ENCODE assay signal across 18 mouse cellular contexts in the genomic region with DNA sequence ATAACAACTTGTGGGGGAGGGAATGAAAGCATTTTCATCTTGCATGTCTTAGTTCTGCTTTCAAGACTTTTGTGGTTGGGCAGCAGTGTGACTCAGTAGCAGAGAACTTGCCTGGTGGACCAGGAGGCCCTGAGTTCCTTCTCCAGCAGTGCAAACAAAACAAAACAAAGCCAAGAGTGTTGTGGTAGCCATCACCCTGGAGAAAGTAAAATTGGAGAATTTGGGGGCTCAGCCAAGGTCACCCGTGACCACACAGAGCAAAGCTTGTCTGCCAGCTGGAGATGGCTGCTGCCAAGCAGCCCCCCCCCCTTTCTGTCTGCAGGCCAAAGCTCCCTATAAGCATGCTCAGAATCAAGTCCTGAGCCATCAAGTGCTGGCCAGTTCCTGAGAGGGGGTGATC.
DNase-seq lines count a peak whose midpoint lies in the region; ATAC-seq lines count a peak whose summit lies in the region.
"Had no signal": no experiment of that assay in that cellular context is flagged by ENCODE, and none has a peak within 500 bp of the region (broad histone marks: within the 10 kb centered on the region; RNA-seq: fewer than 3 reads in every experiment).

No protein-coding gene starts in this region.

- no peaks in the 10 kb centered on the region for H3K9me3 ChIP-seq in midbrain, embryonic 16.5 days (replicated peaks; ENCODE audit: control insufficient read depth, low read length, poor library complexity, severe bottlenecking)
- no peaks in the 10 kb centered on the region for H3K9me3 ChIP-seq in midbrain, embryonic 10.5 days (replicated peaks)
- no peaks in the 10 kb centered on the region for H3K9me3 ChIP-seq in liver, embryonic 11.5 days (ENCODE audit: control insufficient read depth, low read length)
- H3K9me3 ChIP-seq: embryonic facial prominence, embryonic 12.5 days; forebrain, embryonic 13.5 days; lung, embryonic 15.5 days had no signal

- no peaks in the 10 kb centered on the region for H3K36me3 ChIP-seq in midbrain, embryonic 16.5 days (ENCODE audit: control insufficient read depth, insufficient read depth, low read length)
- no peaks in the 10 kb centered on the region for H3K36me3 ChIP-seq in midbrain, embryonic 10.5 days
- H3K36me3 ChIP-seq in splenic B cell, adult 2 months (ENCODE audit: control insufficient read depth, insufficient read depth, low read length, poor library complexity, severe bottlenecking): no peaks in the 10 kb centered on the region
- no peaks in the 10 kb centered on the region for H3K36me3 ChIP-seq in liver, embryonic 11.5 days (ENCODE audit: control insufficient read depth, insufficient read depth, low read length)
- H3K36me3 ChIP-seq: embryonic facial prominence, embryonic 12.5 days; lung, embryonic 15.5 days had no signal

- no peak overlapping the region for H3K4me2 ChIP-seq in midbrain, embryonic 16.5 days (ENCODE audit: low read length)
- no peak overlapping the region for H3K4me2 ChIP-seq in liver, embryonic 11.5 days
- H3K4me2 ChIP-seq: embryonic facial prominence, embryonic 12.5 days; forebrain, embryonic 13.5 days; lung, embryonic 15.5 days had no signal

- H3K27me3 ChIP-seq in midbrain, embryonic 16.5 days (ENCODE audit: control insufficient read depth, insufficient read depth, low read depth, low read length): no peaks in the 10 kb centered on the region
- peaks cover 86% of the 10 kb centered on the region for H3K27me3 ChIP-seq in midbrain, embryonic 10.5 days (ENCODE audit: low read depth, poor library complexity, severe bottlenecking)
- no peaks in the 10 kb centered on the region; the same call in 1 of the 2 replicates for H3K27me3 ChIP-seq in splenic B cell, adult 2 months (ENCODE audit: control insufficient read depth, insufficient read depth, low read length, poor library complexity, severe bottlenecking)
- H3K27me3 ChIP-seq in liver, embryonic 11.5 days (replicated peaks; ENCODE audit: control insufficient read depth, insufficient read depth, low read length): no peaks in the 10 kb centered on the region
- H3K27me3 ChIP-seq: forebrain, embryonic 13.5 days had no signal

- H3K27ac ChIP-seq in midbrain, embryonic 16.5 days (ENCODE audit: low read length): no peak overlapping the region
- H3K27ac ChIP-seq in midbrain, embryonic 10.5 days (replicated peaks): no peak overlapping the region
- no peak overlapping the region for H3K27ac ChIP-seq in liver, embryonic 11.5 days (ENCODE audit: low read depth, low read length)
- H3K27ac ChIP-seq: embryonic facial prominence, embryonic 12.5 days; forebrain, embryonic 13.5 days; lung, embryonic 15.5 days had no signal

- no peaks in the 10 kb centered on the region for H3K4me1 ChIP-seq in midbrain, embryonic 16.5 days (ENCODE audit: control insufficient read depth, insufficient read depth, low read length)
- H3K4me1 ChIP-seq in midbrain, embryonic 10.5 days: no peaks in the 10 kb centered on the region
- no peaks in the 10 kb centered on the region for H3K4me1 ChIP-seq in liver, embryonic 11.5 days (replicated peaks; ENCODE audit: control insufficient read depth, insufficient read depth, low read length)
- H3K4me1 ChIP-seq: embryonic facial prominence, embryonic 12.5 days; forebrain, embryonic 13.5 days; lung, embryonic 15.5 days had no signal

- no peak overlapping the region for H3K9ac ChIP-seq in midbrain, embryonic 16.5 days (ENCODE audit: low read depth, low read length)
- H3K9ac ChIP-seq in liver, embryonic 11.5 days (ENCODE audit: low read depth, low read length): no peak overlapping the region
- H3K9ac ChIP-seq: embryonic facial prominence, embryonic 12.5 days; forebrain, embryonic 13.5 days; lung, embryonic 15.5 days had no signal

- DNase-seq in midbrain, embryonic 10.5 days (ENCODE audit: low spot score): no peak
- DNase-seq in MEL-GATA-1-ER (ENCODE audit: extremely low read depth, low read depth): peak; percentile 64
- DNase-seq in fibroblast of lung, adult 2 months (ENCODE audit: low read depth): peak; percentile 75
- DNase-seq in splenic B cell, adult 2 months (ENCODE audit: low read depth, low spot score): peak; percentile 63
- no peak for DNase-seq in thymus, postnatal 4 days
- no peak for DNase-seq in liver, embryonic 11.5 days (ENCODE audit: low spot score)
- DNase-seq: adrenal gland, postnatal 25 days; cerebellum, adult 8-10 months; gastrocnemius, postnatal 14 days; kidney, postnatal 25 days; layer of hippocampus, postnatal 36 days; right cerebral cortex, adult 18-20 months; thymus, postnatal 14 days had no signal

- ATAC-seq in midbrain, embryonic 16.5 days: 0 out of 2 replicates have a peak, but pooled peaks have one; percentile 36
- no peak for ATAC-seq in liver, embryonic 11.5 days (replicated peaks; ENCODE audit: low FRiP score)
- ATAC-seq: forebrain, embryonic 13.5 days; intestine, embryonic 16.5 days had no signal

- WGBS in midbrain, embryonic 16.5 days: 76% methylated on average over 1 of the region's 1 CpGs
- 83% methylated on average over 1 of the region's 1 CpGs for WGBS in midbrain, embryonic 10.5 days
- WGBS in liver, embryonic 11.5 days: 100% methylated on average over 1 of the region's 1 CpGs

- H3K4me3 ChIP-seq in midbrain, embryonic 16.5 days (ENCODE audit: low read depth, low read length): no peak overlapping the region
- H3K4me3 ChIP-seq in midbrain, embryonic 10.5 days: no peak overlapping the region
- no peak overlapping the region for H3K4me3 ChIP-seq in liver, embryonic 11.5 days (ENCODE audit: low read depth, low read length)
- H3K4me3 ChIP-seq: embryonic facial prominence, embryonic 12.5 days; forebrain, embryonic 13.5 days; lung, embryonic 15.5 days had no signal

Comparison
In these comparisons a context has a peak if more than half of its experiments do, and no peak if none do; other contexts are left out.
1. DNase-seq: peak in MEL-GATA-1-ER (single experiment), fibroblast of lung, adult 2 months (single experiment) and splenic B cell, adult 2 months (single experiment); none in midbrain, embryonic 10.5 days (single experiment), thymus, postnatal 4 days (single experiment) and liver, embryonic 11.5 days (single experiment).